Mouse (Mus musculus) stomach, postnatal 0 days (tissue): ENCODE results near the gene Nfib.

Experiments
- CTCF ChIP-seq: IDR thresholded peaks from 2 replicates; pipeline ENCODE4 v1.5.1; 2016; ENCODE audit warnings: antibody characterized with exemption, low read depth, mild to moderate bottlenecking, moderate library complexity
- EP300 ChIP-seq: optimal IDR thresholded peaks from 2 replicates; pipeline ENCODE3; 2016; ENCODE audit warnings: antibody characterized with exemption

DNA sequence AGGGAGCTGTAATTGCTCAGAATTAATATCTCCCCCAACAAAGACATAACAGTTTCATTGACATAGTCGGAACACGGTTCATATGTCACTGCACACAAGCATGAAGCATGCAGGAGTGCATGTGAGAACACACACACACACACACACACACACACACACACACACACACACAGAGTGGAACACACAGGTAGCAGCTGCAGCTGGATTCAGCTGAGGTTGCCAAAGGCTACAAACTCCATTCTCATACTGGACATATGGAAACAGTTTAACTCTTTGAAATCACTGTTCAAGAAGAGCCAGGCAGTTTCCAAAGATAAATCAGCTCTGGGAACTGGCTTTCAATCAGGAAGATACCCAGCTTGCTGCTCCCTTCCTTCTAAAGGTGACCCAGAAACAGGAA, 462 bp upstream of the Nfib start:
- TF ChIP-seq CTCF (no peak), EP300 (no peak)
